Mouse (Mus musculus): ENCODE data around the gene Best2.
A peak's percentile ranks its signal among the peaks of the same experiment; 100 is the strongest.

Gene Best2

DNA sequence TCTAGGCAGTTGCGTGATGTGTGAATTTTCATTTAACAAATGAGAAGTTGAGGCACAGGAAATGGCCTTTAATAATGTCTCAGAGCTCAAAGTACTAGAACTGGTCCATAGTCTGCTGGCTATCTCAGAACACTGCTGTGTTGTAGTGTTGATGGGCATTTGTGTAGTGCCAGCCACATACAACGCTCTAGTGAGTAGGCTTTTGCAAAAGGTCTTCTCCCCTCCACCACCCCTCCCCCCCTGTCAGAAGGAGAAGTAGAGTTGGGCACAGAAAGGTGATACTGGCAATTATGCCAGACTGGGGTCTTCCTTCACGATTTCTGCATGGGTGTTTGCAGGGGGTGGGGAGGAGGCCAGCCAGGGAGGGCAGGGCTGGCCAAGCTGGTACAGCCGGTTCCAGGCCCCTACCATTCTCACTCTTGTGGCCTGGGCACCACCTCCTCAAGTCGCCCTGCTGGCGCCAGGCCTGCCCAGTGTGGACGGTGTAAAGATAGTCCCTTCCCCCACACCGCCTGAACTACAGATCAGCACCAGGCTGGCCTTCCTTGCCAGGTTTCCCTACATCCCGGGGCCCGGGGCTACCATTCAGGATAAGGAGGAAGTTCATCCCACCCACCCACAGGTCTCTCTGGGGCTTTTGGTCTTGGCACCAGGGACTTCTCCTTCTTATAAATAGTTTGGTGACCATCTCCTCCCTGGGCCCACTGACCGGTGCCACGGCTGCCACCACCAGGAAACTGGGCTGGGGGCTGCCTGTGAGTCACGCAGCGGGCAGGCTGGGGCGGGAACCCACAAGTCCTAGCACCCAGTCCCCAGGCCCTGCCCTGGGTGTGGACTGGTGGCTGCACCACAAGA lies 32.5 kb downstream of the Best2 start:
- DNase-seq, result peak; percentile 69

DNA sequence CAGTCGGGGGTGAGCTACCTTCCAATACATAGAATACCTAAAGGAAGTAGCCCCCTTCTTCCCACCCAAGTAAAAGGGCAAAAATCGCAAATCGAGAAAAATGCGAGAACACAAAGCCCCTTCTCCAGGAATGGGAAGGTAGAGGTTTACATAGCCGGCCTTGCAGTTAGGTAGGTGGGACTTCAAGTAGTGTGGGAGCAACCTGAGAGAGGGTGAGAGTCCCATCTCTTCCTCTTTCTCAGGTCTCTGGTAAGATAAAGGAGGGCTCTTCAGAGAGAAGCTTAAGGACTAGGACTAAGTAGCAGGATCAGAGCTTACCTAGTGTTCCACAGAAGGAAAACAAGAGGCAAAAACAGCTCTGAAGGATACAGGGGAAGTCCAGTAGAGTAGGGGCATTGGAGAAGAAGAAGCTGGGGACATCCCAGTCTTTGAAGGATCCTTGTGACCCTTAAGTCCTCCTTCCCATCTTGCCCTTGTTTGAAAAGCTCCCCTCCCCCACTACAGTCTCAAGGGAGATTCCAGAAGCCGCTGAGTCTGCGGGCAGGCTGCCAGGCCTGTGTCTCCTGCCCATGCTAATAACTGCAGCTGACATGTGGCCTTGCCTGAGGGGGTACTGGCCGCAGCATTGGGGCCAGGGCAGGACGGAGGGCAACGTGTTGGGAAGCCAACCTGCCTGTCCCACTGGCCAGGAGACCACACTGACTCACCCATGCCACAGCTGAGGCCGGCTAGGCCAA lies 33.5 kb downstream of the Best2 start:
- peak; percentile 98 for DNase-seq

DNA sequence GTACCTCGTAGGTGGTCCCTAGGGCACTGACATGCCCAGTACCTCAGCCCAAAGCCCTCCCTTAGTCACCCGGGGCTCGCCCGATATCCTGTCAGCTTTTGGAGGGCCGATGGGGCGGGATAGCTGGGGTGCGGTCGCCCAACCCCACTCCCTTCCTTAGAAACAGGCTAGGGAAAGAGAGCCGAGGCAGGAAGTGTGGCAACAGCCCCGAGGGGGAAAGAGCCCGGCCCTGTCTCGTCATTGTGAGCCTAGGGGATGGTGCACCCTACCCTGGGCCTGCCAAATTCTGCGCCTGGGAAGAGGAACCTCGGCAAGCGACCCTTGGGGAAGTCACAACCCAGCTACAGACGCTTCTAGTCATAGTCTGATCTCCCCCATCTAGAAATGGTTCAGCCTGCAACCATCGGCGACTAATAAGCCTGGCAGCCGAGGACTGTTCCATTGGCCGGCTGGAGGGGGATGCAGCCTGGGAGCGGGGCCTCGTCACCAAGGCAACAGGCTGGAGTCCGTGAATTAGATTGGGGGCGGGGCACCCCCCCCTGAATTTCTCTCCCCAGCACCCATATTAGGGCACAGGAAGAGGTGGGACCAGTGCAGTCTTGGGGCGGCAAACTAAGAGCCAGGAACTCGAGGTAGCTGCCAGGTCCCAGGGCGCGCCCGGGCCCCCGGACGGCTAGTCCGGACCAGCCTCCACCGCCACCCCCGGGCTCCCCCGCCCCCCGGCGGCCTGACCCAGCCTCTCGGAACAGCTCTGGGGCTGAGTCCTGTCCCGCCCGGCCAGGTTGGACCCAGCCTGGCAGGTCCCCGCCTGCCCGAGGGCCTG lies 34.5 kb downstream of the Best2 start:
- peak; percentile 98 for DNase-seq

DNA sequence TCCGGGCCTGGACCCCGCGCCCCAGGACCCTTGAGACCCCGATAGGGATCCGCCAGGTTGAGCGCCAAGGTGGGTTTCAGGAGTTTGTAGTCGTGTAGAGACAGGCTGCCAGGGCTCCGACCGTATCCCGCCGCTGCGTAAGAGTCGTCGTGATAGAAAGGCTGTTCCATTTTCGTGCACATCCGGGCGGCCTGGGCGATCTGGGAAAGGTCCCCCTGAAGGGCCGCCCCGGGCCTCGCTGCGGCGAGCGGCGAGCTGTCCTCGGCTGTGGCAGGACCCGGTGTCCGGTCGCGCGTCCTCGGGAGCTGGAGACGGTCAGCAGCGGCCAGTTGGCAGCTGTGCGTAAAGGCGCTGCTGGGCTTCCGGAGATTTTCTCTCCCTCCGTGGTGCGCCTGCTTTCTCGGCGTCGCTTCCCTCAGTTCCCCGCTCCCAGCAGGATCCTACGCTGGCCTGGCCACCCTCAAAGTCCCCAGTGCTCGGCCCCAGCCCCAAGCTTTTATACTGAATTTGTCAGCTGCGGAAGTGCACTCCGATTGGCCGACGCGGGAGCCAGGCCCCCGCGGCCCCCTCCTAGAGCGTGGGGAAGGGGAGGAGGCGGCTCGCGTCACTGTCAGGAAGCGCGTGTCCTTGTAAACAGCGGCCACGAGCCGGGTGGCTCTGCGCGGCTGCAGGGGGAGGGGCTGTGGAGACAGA lies 35.9 kb downstream of the Best2 start, which contains the start of gene Junb:
TSS of gene Junb (minus strand) at position 471 of the 693 bp plus-strand sequence.
- DNase-seq, result peak; percentile 97

DNA sequence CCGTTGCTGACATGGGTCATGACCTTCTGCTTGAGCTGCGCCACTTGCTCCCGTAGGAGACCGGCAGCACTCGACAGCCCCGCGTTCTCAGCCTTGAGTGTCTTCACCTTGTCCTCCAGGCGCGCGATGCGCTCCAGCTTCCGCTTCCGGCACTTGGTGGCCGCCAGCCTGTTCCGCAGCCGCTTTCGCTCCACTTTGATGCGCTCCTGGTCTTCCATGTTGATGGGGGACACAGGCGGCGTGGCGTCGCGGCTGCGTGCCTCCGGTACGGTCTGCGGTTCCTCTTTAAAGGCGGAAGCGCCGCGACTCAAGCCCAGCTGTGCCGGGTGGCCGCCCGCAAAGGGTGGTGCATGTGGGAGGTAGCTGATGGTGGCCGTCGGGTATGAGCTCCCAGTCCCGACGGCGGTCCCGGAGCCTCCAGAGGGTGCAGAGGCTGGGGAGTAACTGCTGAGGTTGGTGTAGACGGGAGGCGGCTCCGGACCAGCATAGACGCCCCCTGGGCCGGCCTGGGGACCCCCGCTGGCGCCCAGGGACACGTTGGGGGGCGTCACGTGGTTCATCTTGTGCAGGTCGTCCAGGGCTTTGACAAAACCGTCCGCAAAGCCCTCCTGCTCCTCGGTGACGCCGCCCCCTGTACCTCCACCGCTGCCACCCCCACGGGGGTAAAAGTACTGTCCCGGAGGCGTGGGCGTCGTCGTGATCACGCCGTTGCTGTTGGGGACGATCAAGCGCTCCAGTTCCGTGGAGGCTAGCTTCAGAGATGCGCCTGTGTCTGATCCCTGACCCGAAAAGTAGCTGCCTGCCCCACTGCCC lies 36.7 kb downstream of the Best2 start:
- DNase-seq, result peak; percentile 70

DNA sequence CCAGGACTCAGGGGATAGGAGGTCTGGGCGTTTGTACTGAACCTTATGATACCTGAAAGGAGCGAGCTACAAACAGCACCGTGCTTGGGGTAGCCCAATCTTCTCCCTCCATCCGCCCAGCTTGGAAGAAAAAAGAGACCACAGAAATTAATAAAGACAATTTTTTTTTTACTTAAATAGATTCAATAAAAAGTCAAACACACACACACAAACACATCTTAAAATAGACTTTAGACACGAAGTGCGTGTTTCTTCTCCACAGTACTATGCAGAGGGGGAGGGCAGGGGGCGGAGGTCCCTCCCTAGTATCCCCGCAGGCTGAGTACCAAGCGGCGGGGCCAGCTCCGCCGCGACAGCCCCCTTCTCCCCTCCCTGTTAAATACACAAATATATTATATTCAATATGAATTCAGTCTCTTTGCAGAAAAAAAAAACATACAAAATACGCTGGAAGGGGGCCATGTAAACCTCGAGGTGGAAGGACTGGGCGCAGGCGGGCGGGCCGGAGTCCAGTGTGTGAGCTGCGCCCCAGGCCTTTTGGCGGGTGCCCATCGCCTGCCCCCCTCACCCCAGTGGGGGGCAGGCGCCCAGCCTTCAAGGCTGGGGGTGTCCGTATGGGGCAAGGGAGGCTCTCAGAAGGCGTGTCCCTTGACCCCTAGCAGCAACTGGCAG lies 37.4 kb downstream of the Best2 start:
- DNase-seq, result no peak

DNA sequence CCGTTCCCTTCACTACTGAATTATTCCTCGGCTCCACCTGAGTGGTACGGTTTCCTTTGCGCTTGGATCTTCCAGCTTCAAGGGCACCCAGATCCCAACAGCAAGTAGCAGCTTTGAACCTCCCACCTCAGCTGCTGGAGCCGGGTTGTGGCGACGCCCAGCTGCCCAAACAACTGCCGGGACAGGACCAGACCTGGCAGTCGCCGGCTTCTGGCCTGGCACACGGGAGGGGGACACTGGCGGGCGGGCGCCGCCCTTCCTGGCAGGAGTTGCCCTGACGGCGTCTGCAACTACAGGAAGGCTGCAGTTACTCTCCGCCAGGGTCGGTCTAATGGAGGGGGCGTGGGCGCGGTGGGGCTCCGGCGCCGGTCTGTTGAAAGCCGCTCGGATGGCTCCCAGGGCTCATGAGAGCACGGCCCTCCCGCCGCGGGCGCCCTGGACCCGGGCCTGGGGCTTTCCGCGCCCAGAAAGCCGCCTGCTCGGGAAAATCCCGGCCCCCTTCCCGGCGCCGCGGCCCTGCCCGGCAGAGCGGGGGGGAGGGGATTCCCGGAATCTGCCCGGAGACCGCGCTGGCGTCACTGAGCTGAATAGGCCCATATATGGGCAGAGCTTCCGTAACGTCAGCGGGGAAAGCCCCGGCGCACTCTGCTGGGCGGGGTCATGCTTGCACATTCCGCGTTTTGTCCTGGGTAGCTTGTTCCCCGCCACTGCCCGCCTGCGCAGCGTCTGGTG lies 38.1 kb downstream of the Best2 start:
- peak; percentile 97 for DNase-seq

DNA sequence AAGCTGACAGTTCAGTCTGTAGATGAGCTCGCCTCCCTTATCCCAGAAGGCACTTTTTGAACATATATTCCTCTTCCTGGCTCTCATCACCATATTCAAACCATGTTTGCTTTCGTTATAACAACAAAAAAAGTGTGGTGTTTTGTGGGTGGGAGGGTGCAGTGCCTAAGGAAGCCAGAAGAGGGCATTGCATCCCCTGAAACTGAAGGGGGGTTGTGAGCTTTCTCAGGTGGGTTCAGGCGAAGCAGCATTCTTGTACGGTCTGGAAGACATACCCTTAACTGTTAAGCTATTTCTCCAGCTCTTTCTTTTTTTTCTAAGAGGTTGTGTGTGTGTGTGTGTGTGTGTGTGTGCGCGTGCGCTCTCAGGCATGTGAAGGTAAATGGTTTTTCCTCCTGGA lies 38.9 kb downstream of the Best2 start:
- DNase-seq, result peak; percentile 78

DNA sequence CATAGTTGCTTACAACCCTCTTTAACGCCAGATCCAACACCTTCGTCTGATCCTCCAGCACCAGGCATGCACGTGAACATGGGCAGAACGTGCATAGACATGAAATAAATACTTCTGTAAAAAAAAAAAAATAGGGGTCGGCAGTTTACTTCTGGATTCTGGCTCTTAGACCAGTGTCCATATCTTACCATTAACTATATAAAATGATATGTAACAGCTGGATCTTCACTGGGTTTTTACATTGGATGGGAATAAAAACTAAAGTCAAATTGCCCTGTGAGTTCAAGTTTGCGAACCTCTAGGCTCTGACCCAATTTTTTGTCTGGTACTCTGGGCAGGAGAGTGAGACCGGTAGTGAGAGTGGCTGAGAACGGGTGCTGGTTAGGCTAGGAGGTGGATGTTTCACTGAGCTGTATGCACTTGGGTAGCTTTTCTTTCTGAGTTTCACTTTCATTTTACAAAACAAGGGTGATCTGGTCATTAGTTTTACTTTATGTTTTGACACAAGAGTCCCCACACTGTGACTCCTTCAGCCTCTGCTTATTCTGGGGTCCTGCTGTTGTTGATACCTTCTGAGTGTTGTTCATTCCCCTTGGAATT lies 39.7 kb downstream of the Best2 start:
- peak; percentile 21 for DNase-seq

DNA sequence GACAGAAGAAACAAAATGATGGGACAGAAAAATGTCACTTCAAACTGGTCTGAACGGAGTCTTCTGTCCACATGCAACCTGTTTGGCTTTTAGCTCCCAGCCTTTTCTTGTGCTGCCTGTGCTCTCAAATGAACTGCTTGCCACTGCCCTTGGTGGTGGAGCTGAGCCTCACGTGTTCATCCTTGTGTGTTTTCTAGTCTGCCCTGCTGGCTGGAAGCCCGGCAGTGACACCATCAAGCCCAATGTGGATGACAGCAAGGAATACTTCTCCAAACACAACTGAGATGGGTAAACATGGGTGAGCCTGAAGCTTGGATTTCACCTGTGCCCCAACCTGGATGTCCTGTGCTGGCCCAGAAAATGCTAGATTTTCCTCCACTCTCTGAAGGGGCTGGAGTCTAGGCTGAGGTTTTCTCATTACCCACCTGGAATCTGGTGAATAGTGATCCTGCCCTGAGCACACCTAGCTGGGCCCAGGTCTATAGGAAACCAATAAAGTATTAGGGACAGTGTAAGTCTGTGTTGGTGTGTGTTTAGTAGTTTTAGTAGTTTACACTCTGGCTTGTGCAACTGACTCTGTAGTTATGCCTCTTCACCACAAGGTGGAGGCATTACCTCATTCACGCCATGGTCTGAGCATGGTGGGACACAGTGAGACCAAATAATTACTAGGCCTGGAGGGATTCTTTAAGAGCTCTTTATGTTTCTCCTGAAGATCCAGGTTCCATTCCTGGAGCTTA lies 40.4 kb downstream of the Best2 start:
- DNase-seq, result peak; percentile 79

DNA sequence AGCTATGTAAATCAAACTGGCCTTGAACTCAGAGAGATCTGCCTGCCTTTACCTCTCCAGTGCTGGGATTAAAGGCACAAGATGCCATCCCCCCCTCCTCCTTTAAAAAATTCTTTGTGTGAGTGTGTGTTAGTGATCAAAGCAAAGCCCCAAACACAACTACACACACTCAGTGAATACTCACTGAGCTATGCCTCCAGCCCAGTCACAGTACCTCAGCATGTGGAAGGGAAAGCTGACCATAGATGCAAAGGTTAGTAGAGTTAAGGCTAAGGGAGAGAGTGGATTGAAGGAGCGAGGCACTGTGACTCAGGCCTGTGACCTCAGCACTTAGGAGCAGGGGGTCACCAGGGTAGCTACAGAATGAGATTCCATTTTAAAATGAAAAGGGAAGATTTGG lies 41.3 kb downstream of the Best2 start:
- DNase-seq, result peak; percentile 11

DNA sequence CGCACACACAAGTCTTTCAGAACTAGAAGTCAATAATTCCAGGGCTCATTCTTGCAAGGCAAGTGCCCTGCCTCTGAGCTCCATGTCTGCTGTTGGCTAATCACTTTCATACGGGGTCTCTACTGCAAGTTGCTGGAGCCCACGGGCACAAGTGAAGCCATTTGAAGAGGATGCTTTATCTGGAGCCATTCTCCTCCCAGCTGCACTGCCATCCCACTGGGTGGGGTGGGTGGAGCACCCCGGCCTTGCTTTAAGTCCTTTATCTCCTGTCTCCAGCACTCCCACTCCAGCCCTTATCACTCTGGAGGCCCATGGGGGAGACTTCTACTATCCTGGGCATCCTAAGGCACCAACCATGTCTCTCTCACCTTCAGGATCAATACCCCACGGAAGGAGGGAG lies 43.4 kb downstream of the Best2 start:
- DNase-seq, result peak; percentile 8

DNA sequence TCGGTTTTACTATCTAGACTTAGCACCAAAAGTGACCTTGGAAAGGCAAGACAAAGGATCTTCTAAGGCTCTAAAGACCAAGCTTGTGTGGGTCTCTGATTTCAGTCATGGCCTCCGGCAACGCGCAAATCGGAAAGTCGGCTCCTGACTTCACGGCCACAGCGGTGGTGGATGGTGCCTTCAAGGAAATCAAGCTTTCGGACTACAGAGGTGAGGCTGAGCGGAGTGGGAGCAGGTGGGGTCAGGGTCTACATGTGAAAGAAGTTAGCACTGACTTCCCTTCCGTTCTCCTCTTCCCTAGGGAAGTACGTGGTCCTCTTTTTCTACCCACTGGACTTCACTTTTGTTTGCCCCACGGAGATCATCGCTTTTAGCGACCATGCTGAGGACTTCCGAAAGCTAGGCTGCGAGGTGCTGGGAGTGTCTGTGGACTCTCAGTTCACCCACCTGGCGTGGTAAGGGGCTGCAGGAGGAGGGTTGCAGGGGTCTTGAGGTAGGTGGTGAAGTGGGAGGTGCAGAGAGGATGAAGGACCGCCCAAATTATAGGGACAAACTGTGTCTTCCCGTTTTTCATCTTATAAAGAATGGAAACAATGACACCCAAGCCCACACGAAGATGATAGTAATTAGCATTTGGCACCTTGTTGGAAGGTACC lies 44.1 kb downstream of the Best2 start:
- DNase-seq, result peak; percentile 49

DNA sequence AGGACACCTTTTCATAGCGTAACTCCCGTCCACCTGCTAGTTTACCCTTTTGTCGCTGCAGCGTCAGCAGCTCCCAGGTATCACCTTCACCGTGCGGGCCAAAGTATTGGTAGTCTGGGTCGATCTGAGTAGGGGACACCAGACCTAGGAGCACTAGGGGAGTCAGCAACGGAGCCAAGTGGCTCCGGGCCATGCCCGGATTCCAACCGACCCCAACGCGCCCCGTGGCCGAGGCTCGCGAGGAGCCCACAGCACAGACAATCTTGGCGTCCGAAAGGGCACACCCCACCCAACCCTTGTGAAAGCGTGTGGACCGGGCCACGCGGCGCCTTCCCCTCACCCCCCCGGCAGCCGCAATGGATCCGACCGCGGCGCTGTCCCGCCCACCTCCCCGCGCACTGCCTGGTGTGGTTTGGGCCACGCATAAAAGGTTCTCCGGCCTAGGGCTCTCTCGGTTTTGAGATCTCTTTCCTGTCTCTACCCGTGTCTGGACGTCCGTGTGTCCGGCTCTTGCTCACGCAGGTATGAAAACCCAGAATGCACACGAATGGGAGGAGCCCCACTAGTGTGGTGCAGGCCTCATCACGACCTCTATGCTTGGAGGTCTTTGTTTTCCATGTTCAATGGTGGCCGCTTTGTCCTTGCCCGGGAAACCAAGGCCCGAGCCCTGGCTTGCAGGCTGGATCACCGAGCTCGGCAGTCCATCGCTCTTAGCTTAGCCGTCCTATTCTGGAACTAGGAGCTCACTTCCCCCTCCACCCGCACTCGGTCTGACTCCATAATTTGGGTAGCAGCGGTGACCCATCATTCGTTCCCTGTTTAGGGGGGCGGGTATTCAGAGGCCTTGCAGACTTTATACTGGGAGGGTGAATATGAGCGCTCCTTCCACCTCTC lies 44.8 kb downstream of the Best2 start, which contains the start of the genes Gm49661, Prdx2 and Rnaseh2a:
TSS of gene Gm49661 (minus strand) at position 193 of the 894 bp plus-strand sequence.
TSS of gene Prdx2 (plus strand) at position 347 of the 894 bp plus-strand sequence.
TSS of gene Rnaseh2a (minus strand) at position 527 of the 894 bp plus-strand sequence.
- DNase-seq, result peak; percentile 79

DNA sequence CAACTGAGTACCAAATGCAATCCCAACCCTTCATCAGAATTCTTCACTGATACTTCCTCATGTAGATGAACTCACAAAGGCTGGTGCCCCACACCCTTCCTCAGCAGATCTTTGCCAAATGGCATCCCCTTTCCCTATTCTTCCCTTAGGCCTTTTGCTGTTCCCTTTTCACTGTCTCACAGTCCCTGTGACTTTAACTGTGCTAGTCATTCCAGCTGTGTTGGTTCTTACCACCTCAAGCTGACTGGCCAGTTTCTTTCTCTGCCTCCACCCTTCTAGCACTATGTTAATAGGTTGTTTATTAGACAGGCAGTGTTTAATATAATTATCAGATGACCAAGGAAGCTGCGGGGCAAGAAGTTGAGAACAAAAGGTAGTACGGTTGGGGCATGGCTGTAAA lies 45.7 kb downstream of the Best2 start:
- DNase-seq, result peak; percentile 70

DNA sequence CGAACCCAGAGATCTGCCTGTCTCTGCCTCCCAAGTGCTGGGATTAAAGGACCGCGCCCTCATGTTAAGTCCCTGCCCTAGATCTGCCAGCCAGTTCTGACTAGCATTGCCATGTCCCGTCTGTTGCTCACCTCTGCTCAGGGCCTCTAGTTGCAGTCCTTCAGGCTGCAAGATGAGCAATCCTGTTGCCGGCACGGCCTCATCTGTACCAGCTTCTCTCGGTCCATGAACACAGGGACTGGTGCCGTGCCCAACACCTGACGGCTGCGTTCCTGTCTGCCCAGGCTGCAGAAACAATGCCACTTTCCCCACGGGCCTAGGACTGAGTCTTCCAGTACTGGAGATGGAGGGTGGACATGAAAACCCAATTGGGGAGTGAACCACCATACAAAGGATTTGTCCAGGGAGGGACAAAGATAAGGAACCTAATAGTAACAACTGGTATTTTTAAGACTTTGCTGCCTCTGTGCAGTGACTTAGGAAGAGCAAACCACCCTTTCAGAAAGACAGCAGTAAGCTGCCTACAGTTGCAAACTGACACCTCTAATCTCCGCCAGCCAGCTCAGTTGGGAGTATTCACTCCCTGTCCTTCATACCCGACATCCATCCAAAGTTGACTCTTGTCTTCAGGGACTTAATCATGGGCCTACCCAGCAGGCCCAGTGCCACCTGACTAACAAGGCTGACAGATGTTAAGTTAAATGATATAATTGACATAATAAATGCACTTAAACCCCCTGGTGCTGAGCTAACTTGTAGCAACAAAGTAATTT lies 46.6 kb downstream of the Best2 start:
- no peak for DNase-seq

Measured in kidney, adult 9 months (tissue).